Mouse (Mus musculus): ENCODE results near the gene Cacna2d2. TPM values are rescaled to one million over a fixed set of nuclear protein-coding genes. Genes with fewer than 3 reads are reported as not detected.

The Cacna2d2 gene
- polyA plus RNA-seq, 1 experiment from 2014 or later, result 2.6 TPM

GRCm38 (mm10) chr9:107375451-107375850 is 24.0 kb upstream of the Cacna2d2 start:
- WGBS, result 33% methylated on average over 5 of the region's 5 CpGs
- Histone ChIP-seq H3K4me2 (no peak overlapping the region), H3K9me3 (replicated peaks) (no peaks in the 10 kb centered on the region), H3K4me3 (no peak overlapping the region), H3K9ac (no peak overlapping the region), H3K4me1 (replicated peaks) (peaks cover 15% of the 10 kb centered on the region), H3K27ac (no peak overlapping the region), H3K27me3 (peaks cover 53% of the 10 kb centered on the region), H3K36me3 (no peaks in the 10 kb centered on the region)
- no peak for ATAC-seq (replicated peaks; ENCODE audit: insufficient number of reproducible peaks, insufficient read depth, low FRiP score, low read depth)

GRCm38 (mm10) chr9:107377961-107378512 is 21.4 kb upstream of the Cacna2d2 start:
- Histone ChIP-seq H3K27ac (no peak overlapping the region), H3K9ac (no peak overlapping the region), H3K4me3 (peak overlapping the region; percentile 35), H3K27me3 (peaks cover 77% of the 10 kb centered on the region), H3K36me3 (no peaks in the 10 kb centered on the region), H3K4me1 (replicated peaks) (peaks cover 9% of the 10 kb centered on the region; the same call in 1 of the 2 replicates), H3K9me3 (replicated peaks) (no peaks in the 10 kb centered on the region), H3K4me2 (peak overlapping the region; percentile 57)
- no peak for ATAC-seq (replicated peaks; ENCODE audit: insufficient number of reproducible peaks, insufficient read depth, low FRiP score, low read depth)
- WGBS, result under 1% methylated on average over 35 of the region's 35 CpGs

- H3K4me1 ChIP-seq (replicated peaks), result peaks cover 9% of the 10 kb centered on the region; the same call in 1 of the 2 replicates
- H3K9ac ChIP-seq, result no peak overlapping the region
- no peak overlapping the region for H3K27ac ChIP-seq
- no peak overlapping the region for H3K4me3 ChIP-seq
- H3K36me3 ChIP-seq, result no peaks in the 10 kb centered on the region
- no peak overlapping the region for H3K4me2 ChIP-seq
- WGBS, result 2% methylated on average over 8 of the region's 8 CpGs
- H3K27me3 ChIP-seq, result peaks cover 93% of the 10 kb centered on the region
- ATAC-seq (replicated peaks; ENCODE audit: insufficient number of reproducible peaks, insufficient read depth, low FRiP score, low read depth), result no peak
- H3K9me3 ChIP-seq (replicated peaks), result no peaks in the 10 kb centered on the region
Observed at GRCm38 (mm10) chr9:107381723-107382122, 17.7 kb upstream of the Cacna2d2 start.

- Histone ChIP-seq H3K9me3 (replicated peaks) (no peaks in the 10 kb centered on the region), H3K9ac (no peak overlapping the region), H3K27ac (no peak overlapping the region), H3K4me1 (replicated peaks) (0 out of 2 replicates have a peak, but pooled peaks cover 2% of the 10 kb centered on the region), H3K27me3 (peaks cover 73% of the 10 kb centered on the region), H3K4me3 (no peak overlapping the region), H3K4me2 (no peak overlapping the region), H3K36me3 (no peaks in the 10 kb centered on the region)
- no peak for ATAC-seq (replicated peaks; ENCODE audit: insufficient number of reproducible peaks, insufficient read depth, low FRiP score, low read depth)
- WGBS, result 43% methylated on average over 3 of the region's 3 CpGs
Observed at GRCm38 (mm10) chr9:107384396-107384795, 15.0 kb upstream of the Cacna2d2 start.

GRCm38 (mm10) chr9:107386722-107387121 is 12.7 kb upstream of the Cacna2d2 start:
- no peak overlapping the region for H3K9ac ChIP-seq
- 78% methylated on average over 3 of the region's 3 CpGs for WGBS
- H3K4me3 ChIP-seq, result no peak overlapping the region
- peaks cover 54% of the 10 kb centered on the region for H3K27me3 ChIP-seq
- ATAC-seq (replicated peaks; ENCODE audit: insufficient number of reproducible peaks, insufficient read depth, low FRiP score, low read depth), result no peak
- H3K4me2 ChIP-seq, result no peak overlapping the region
- 0 out of 2 replicates have a peak, but pooled peaks cover 2% of the 10 kb centered on the region for H3K4me1 ChIP-seq (replicated peaks)
- no peak overlapping the region for H3K27ac ChIP-seq
- H3K36me3 ChIP-seq, result no peaks in the 10 kb centered on the region
- no peaks in the 10 kb centered on the region for H3K9me3 ChIP-seq (replicated peaks)

- no peak overlapping the region for H3K9ac ChIP-seq
- 78% methylated on average over 3 of the region's 3 CpGs for WGBS
- H3K36me3 ChIP-seq, result no peaks in the 10 kb centered on the region
- ATAC-seq (replicated peaks; ENCODE audit: insufficient number of reproducible peaks, insufficient read depth, low FRiP score, low read depth), result no peak
- H3K27ac ChIP-seq, result no peak overlapping the region
- H3K4me2 ChIP-seq, result no peak overlapping the region
- H3K27me3 ChIP-seq, result peaks cover 45% of the 10 kb centered on the region
- H3K4me3 ChIP-seq, result no peak overlapping the region
- no peaks in the 10 kb centered on the region for H3K9me3 ChIP-seq (replicated peaks)
- no peaks in the 10 kb centered on the region for H3K4me1 ChIP-seq (replicated peaks)
Observed at GRCm38 (mm10) chr9:107387708-107388107, 11.7 kb upstream of the Cacna2d2 start.

- Histone ChIP-seq H3K9me3 (replicated peaks) (no peaks in the 10 kb centered on the region), H3K4me3 (no peak overlapping the region), H3K4me2 (no peak overlapping the region), H3K9ac (no peak overlapping the region), H3K4me1 (replicated peaks) (no peaks in the 10 kb centered on the region), H3K27ac (no peak overlapping the region), H3K27me3 (peaks cover 40% of the 10 kb centered on the region), H3K36me3 (no peaks in the 10 kb centered on the region)
- 63% methylated on average over 2 of the region's 2 CpGs for WGBS
- ATAC-seq (replicated peaks; ENCODE audit: insufficient number of reproducible peaks, insufficient read depth, low FRiP score, low read depth), result no peak
Observed at GRCm38 (mm10) chr9:107388263-107388662, 11.1 kb upstream of the Cacna2d2 start.

GRCm38 (mm10) chr9:107396397-107396796 is 3.0 kb upstream of the Cacna2d2 start:
- no peaks in the 10 kb centered on the region for H3K36me3 ChIP-seq
- no peak for ATAC-seq (replicated peaks; ENCODE audit: insufficient number of reproducible peaks, insufficient read depth, low FRiP score, low read depth)
- 29% methylated on average over 4 of the region's 4 CpGs for WGBS
- H3K27me3 ChIP-seq, result peaks cover 60% of the 10 kb centered on the region
- no peak overlapping the region for H3K9ac ChIP-seq
- H3K4me1 ChIP-seq (replicated peaks), result peaks cover 9% of the 10 kb centered on the region
- no peak overlapping the region for H3K4me2 ChIP-seq
- H3K27ac ChIP-seq, result no peak overlapping the region
- no peak overlapping the region for H3K4me3 ChIP-seq
- H3K9me3 ChIP-seq (replicated peaks), result no peaks in the 10 kb centered on the region

GRCm38 (mm10) chr9:107398968-107399367 is 444 bp upstream of the Cacna2d2 start:
- ATAC-seq (replicated peaks; ENCODE audit: insufficient number of reproducible peaks, insufficient read depth, low FRiP score, low read depth), result no peak
- Histone ChIP-seq H3K4me3 (peak overlapping the region; percentile 72; the same call in 1 of the 2 replicates), H3K27me3 (peaks cover 84% of the 10 kb centered on the region), H3K4me2 (peak overlapping the region; percentile 95), H3K4me1 (replicated peaks) (peaks cover 9% of the 10 kb centered on the region), H3K9me3 (replicated peaks) (no peaks in the 10 kb centered on the region), H3K9ac (no peak overlapping the region), H3K36me3 (no peaks in the 10 kb centered on the region), H3K27ac (no peak overlapping the region)
- 28% methylated on average over 11 of the region's 11 CpGs for WGBS

- Histone ChIP-seq H3K27ac (peak overlapping the region; percentile 3; the same call in 1 of the 2 replicates), H3K27me3 (peaks cover 79% of the 10 kb centered on the region), H3K4me2 (peak overlapping the region; percentile 95), H3K4me1 (replicated peaks) (peaks cover 9% of the 10 kb centered on the region), H3K4me3 (peak overlapping the region; percentile 72), H3K36me3 (no peaks in the 10 kb centered on the region), H3K9ac (peak overlapping the region; percentile 55), H3K9me3 (replicated peaks) (no peaks in the 10 kb centered on the region)
- WGBS, result 1% methylated on average over 43 of the region's 45 CpGs
- ATAC-seq (replicated peaks; ENCODE audit: insufficient number of reproducible peaks, insufficient read depth, low FRiP score, low read depth), result 0 out of 2 replicates have a peak, but pooled peaks have one; percentile 4
Observed at GRCm38 (mm10) chr9:107400060-107400511, 674 bp downstream of the Cacna2d2 start.

GRCm38 (mm10) chr9:107400666-107401285 is 1.4 kb downstream of the Cacna2d2 start:
- H3K4me3 ChIP-seq, result peak overlapping the region; percentile 72
- peaks cover 79% of the 10 kb centered on the region for H3K27me3 ChIP-seq
- peaks cover 9% of the 10 kb centered on the region for H3K4me1 ChIP-seq (replicated peaks)
- no peaks in the 10 kb centered on the region for H3K9me3 ChIP-seq (replicated peaks)
- H3K4me2 ChIP-seq, result peak overlapping the region; percentile 95
- H3K27ac ChIP-seq, result no peak overlapping the region
- no peak for ATAC-seq (replicated peaks; ENCODE audit: insufficient number of reproducible peaks, insufficient read depth, low FRiP score, low read depth)
- H3K36me3 ChIP-seq, result no peaks in the 10 kb centered on the region
- 14% methylated on average over 13 of the region's 13 CpGs for WGBS
- peak overlapping the region; percentile 55 for H3K9ac ChIP-seq

- Histone ChIP-seq H3K4me3 (no peak overlapping the region), H3K27ac (no peak overlapping the region), H3K9ac (no peak overlapping the region), H3K4me1 (replicated peaks) (peaks cover 9% of the 10 kb centered on the region), H3K27me3 (peaks cover 56% of the 10 kb centered on the region), H3K9me3 (replicated peaks) (no peaks in the 10 kb centered on the region), H3K4me2 (no peak overlapping the region), H3K36me3 (no peaks in the 10 kb centered on the region)
- no peak for ATAC-seq (replicated peaks; ENCODE audit: insufficient number of reproducible peaks, insufficient read depth, low FRiP score, low read depth)
- 61% methylated on average over 7 of the region's 7 CpGs for WGBS
Observed at GRCm38 (mm10) chr9:107403116-107403515, 3.7 kb downstream of the Cacna2d2 start.

All from heart, embryonic 15.5 days (tissue).